Comparison of ENCODE assay signal across 10 mouse cellular contexts in the genomic region with DNA sequence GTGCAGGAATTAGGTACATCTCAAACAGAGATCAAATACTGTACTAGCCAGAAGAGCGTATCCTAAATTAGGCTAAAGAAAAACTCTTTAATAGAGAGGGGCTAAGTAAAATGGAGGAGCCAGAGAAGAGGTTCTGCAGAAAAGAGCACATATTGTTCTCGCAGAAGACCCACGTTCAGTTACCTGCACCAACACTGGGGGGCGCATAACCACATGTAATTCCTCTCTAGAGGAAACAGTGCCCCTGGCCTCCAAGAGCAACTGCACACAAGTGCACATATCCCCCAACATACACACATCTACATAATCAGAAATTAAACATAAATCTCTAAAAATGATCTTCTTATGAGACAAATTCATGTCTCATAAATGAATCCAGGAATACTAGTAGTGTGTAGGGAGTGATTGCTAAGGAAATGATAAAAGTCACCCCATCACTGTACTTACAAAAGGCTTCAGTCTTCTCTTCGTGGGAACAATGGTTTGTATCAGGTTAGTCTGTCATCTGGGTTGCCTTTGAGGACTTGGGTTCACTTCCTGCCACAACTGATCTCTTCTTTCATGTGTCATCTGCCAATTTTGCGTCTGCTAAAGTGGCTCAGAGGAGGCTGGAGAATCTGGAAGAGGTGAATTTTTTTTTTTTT.
DNase-seq lines count a peak whose midpoint lies in the region; ATAC-seq and TF ChIP-seq lines count a peak whose summit lies in the region.
"Had no signal": no experiment of that assay in that cellular context is flagged by ENCODE, and none has a peak within 500 bp of the region (broad histone marks: within the 10 kb centered on the region; RNA-seq: fewer than 3 reads in every experiment).

No protein-coding gene starts in this region.

- TF ChIP-seq EP300 in MEL (IDR thresholded peaks at IDR 0.05; ENCODE audit: low read depth in 1 of 2, low read length in 2 of 2) = no peak

- no peaks in the 10 kb centered on the region for H3K9me3 ChIP-seq in MEL (replicated peaks; ENCODE audit: insufficient read depth, low read length)
- H3K9me3 ChIP-seq in midbrain, embryonic 16.5 days (replicated peaks; ENCODE audit: control insufficient read depth, low read length, poor library complexity, severe bottlenecking) = no peaks in the 10 kb centered on the region
- no peaks in the 10 kb centered on the region for H3K9me3 ChIP-seq in midbrain, embryonic 13.5 days
- H3K9me3 ChIP-seq: embryonic facial prominence, embryonic 10.5 days; limb, embryonic 15.5 days had no signal

- H3K4me1 ChIP-seq in MEL (ENCODE audit: control insufficient read depth in 1 of 2, insufficient read depth in 2 of 2, low read length in 2 of 2) = no peaks in the 10 kb centered on the region
- H3K4me1 ChIP-seq in midbrain, embryonic 16.5 days (ENCODE audit: control insufficient read depth, insufficient read depth, low read length) = no peaks in the 10 kb centered on the region
- no peaks in the 10 kb centered on the region for H3K4me1 ChIP-seq in midbrain, embryonic 13.5 days (replicated peaks)
- H3K4me1 ChIP-seq: limb, embryonic 15.5 days had no signal

- 0 out of 2 replicates have a peak, but pooled peaks have one; percentile 41 for ATAC-seq in megakaryocyte-erythroid progenitor cell, adult 5-6 weeks (replicated peaks; ENCODE audit: low FRiP score, low TSS enrichment, poor library complexity, severe bottlenecking)
- ATAC-seq in midbrain, embryonic 16.5 days = no peak
- ATAC-seq in midbrain, embryonic 13.5 days = no peak

- peak; percentile 9 to 52 (median 31); a peak in 4 of 6 replicates for TF ChIP-seq CTCF in MEL (IDR thresholded peaks at IDR 0.05 in 2 of 3, conservative IDR thresholded peaks at IDR 0.05 in 1 of 3; ENCODE audit: control insufficient read depth in 1 of 3, insufficient read depth in 1 of 3, low read depth in 2 of 3, low read length in 3 of 3, poor library complexity in 1 of 3, severe bottlenecking in 1 of 3)

- no peak overlapping the region for H3K27ac ChIP-seq in MEL (ENCODE audit: control insufficient read depth, low read depth, low read length)
- H3K27ac ChIP-seq in midbrain, embryonic 16.5 days (ENCODE audit: low read length) = no peak overlapping the region
- H3K27ac ChIP-seq in midbrain, embryonic 13.5 days = no peak overlapping the region
- H3K27ac ChIP-seq: embryonic facial prominence, embryonic 10.5 days; limb, embryonic 15.5 days had no signal

- no peak for TF ChIP-seq POLR2A in MEL (IDR thresholded peaks at IDR 0.05; ENCODE audit: control insufficient read depth in 1 of 2, insufficient read depth in 1 of 2, low read depth in 1 of 2, low read length in 2 of 2, poor library complexity in 1 of 2)

- no peak overlapping the region for H3K9ac ChIP-seq in MEL (ENCODE audit: control insufficient read depth, low read depth, low read length, poor library complexity, severe bottlenecking)
- no peak overlapping the region for H3K9ac ChIP-seq in midbrain, embryonic 16.5 days (ENCODE audit: low read depth, low read length)
- H3K9ac ChIP-seq in midbrain, embryonic 13.5 days (replicated peaks) = no peak overlapping the region
- H3K9ac ChIP-seq: limb, embryonic 15.5 days had no signal

- 79% methylated on average over 6 of the region's 6 CpGs for WGBS in midbrain, embryonic 16.5 days
- 86% methylated on average over 6 of the region's 6 CpGs for WGBS in midbrain, embryonic 13.5 days

- H3K27me3 ChIP-seq in MEL (ENCODE audit: control insufficient read depth in 1 of 2, insufficient read depth in 2 of 2, low read length in 2 of 2) = no peaks in the 10 kb centered on the region
- no peaks in the 10 kb centered on the region for H3K27me3 ChIP-seq in midbrain, embryonic 16.5 days (ENCODE audit: control insufficient read depth, insufficient read depth, low read depth, low read length)
- H3K27me3 ChIP-seq in midbrain, embryonic 13.5 days = no peaks in the 10 kb centered on the region
- H3K27me3 ChIP-seq: limb, embryonic 15.5 days had no signal

- H3K4me2 ChIP-seq in midbrain, embryonic 16.5 days (ENCODE audit: low read length) = no peak overlapping the region
- H3K4me2 ChIP-seq in midbrain, embryonic 13.5 days (replicated peaks) = no peak overlapping the region
- H3K4me2 ChIP-seq: limb, embryonic 15.5 days had no signal

- peak; percentile 17 for TF ChIP-seq RAD21 in MEL (IDR thresholded peaks at IDR 0.05; ENCODE audit: low read depth, low read length)

- H3K79me2 ChIP-seq in MEL (ENCODE audit: control insufficient read depth, insufficient read depth, low read length, poor library complexity) = no peaks in the 10 kb centered on the region

- H3K36me3 ChIP-seq in MEL (ENCODE audit: control insufficient read depth in 1 of 2, insufficient read depth in 2 of 2, low read length in 2 of 2) = no peaks in the 10 kb centered on the region
- H3K36me3 ChIP-seq in midbrain, embryonic 16.5 days (ENCODE audit: control insufficient read depth, insufficient read depth, low read length) = no peaks in the 10 kb centered on the region
- H3K36me3 ChIP-seq in midbrain, embryonic 13.5 days = no peaks in the 10 kb centered on the region
- H3K36me3 ChIP-seq: embryonic facial prominence, embryonic 10.5 days; limb, embryonic 15.5 days had no signal

- H3K4me3 ChIP-seq in MEL (ENCODE audit: control insufficient read depth in 1 of 2, insufficient read depth in 1 of 2, low read depth in 2 of 2, low read length in 2 of 2) = no peak overlapping the region
- H3K4me3 ChIP-seq in midbrain, embryonic 16.5 days (ENCODE audit: low read depth, low read length) = no peak overlapping the region
- H3K4me3 ChIP-seq in midbrain, embryonic 13.5 days (replicated peaks) = no peak overlapping the region
- H3K4me3 ChIP-seq: embryonic facial prominence, embryonic 10.5 days; limb, embryonic 15.5 days had no signal

- peak; percentile 11 for DNase-seq in heart, postnatal 4 days
- DNase-seq in heart, adult 8-10 months (ENCODE audit: low spot score) = no peak
- DNase-seq in A20 (ENCODE audit: low read depth, low spot score) (peak; percentile 2), MEL (ENCODE audit: low read depth, low spot score) (peak; percentile 21)
- DNase-seq in Muller cell, postnatal 12 days (ENCODE audit: inconsistent ontology term) = no peak

TF ChIP-seq in MEL, 35 proteins besides CTCF, POLR2A, EP300 and RAD21:
- TF ChIP-seq SMC3 (IDR thresholded peaks at IDR 0.05; ENCODE audit: low read depth, low read length) (peak; percentile 54), MAX (IDR thresholded peaks at IDR 0.05; ENCODE audit: low read length) (no peak)

Comparison
In these comparisons a context has a peak if more than half of its experiments do, and no peak if none do; other contexts are left out.
1. DNase-seq: peak in heart, postnatal 4 days (single experiment), A20 (single experiment) and MEL (single experiment); none in heart, adult 8-10 months (single experiment) and Muller cell, postnatal 12 days (single experiment).